In the genomic region with DNA sequence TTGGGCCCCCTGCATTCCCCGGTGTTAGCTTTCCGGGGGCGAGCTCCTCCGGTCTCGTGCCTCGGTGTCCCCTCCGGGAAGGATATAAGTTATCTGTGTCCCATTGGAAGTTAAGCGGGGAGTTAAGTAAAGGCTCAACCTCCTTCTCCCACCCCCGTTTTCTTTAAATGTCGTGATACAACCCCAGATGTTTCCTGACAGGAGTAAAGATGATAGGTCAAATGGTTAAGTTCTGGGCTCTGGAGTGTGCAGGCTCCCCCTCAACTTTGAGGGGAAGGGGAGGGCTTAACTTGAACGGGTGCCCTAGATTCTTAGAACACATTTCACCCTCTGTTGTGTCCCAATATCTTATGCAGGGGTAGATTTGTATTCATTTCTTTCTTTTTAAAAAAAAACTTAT, we compare ENCODE assay signal across 8 mouse cellular contexts. TPM values are rescaled to one million over a fixed set of nuclear protein-coding genes. Genes with fewer than 3 reads are reported as not detected.
DNase-seq lines count a peak whose midpoint lies in the region; ATAC-seq and TF ChIP-seq lines count a peak whose summit lies in the region.

No protein-coding gene starts in this region.

- H3K4me3 ChIP-seq in layer of hippocampus, adult 2 months = peak overlapping the region; percentile 95
- peak overlapping the region; percentile 90 for H3K4me3 ChIP-seq in hindbrain, embryonic 16.5 days (ENCODE audit: low read length)
- H3K4me3 ChIP-seq in midbrain, postnatal 0 days (ENCODE audit: low read depth, low read length) = peak overlapping the region; percentile 93

- 0 out of 2 replicates have a peak, but pooled peaks have one; percentile 0 for ATAC-seq in common myeloid progenitor, adult 5-6 weeks (replicated peaks; ENCODE audit: low read depth, poor library complexity, severe bottlenecking)
- ATAC-seq in hindbrain, embryonic 16.5 days = no peak
- no peak for ATAC-seq in midbrain, postnatal 0 days (ENCODE audit: low FRiP score)

- WGBS in hindbrain, embryonic 16.5 days = 0% methylated on average over 11 of the region's 11 CpGs
- whole genome bisulfite sequencing in midbrain, postnatal 0 days = 0% methylated on average over 11 of the region's 11 CpGs

- no peak for TF ChIP-seq CTCF in layer of hippocampus, adult 2 months (conservative IDR thresholded peaks at IDR 0.05)
- no peak for TF ChIP-seq CTCF in midbrain, postnatal 0 days (IDR thresholded peaks at IDR 0.05)

- H3K36me3 ChIP-seq in hindbrain, embryonic 16.5 days (ENCODE audit: control insufficient read depth, insufficient read depth, low read length) = peaks cover 3% of the 10 kb centered on the region
- H3K36me3 ChIP-seq in midbrain, postnatal 0 days (ENCODE audit: insufficient read depth, low read length) = peaks cover 23% of the 10 kb centered on the region

- no peak for DNase-seq in layer of hippocampus, adult 2 months (ENCODE audit: low spot score in 2 of 2)
- no peak for DNase-seq in layer of hippocampus, postnatal 36 days
- DNase-seq in midbrain, postnatal 0 days (ENCODE audit: low spot score) = no peak
- DNase-seq in ovary, postnatal 10 days (ENCODE audit: low spot score) = no peak
- no peak for DNase-seq in cerebellum, adult 18-20 months
- DNase-seq in layer of hippocampus, postnatal 10 days (ENCODE audit: low spot score in 2 of 2) = no peak

- peak overlapping the region; percentile 92 for H3K9ac ChIP-seq in hindbrain, embryonic 16.5 days (ENCODE audit: low read depth, low read length)
- peak overlapping the region; percentile 85 for H3K9ac ChIP-seq in midbrain, postnatal 0 days (replicated peaks; ENCODE audit: low read length, poor library complexity, severe bottlenecking)

- H3K4me2 ChIP-seq in hindbrain, embryonic 16.5 days (ENCODE audit: low read length) = peak overlapping the region; percentile 78
- H3K4me2 ChIP-seq in midbrain, postnatal 0 days (ENCODE audit: low read depth, low read length, poor library complexity, severe bottlenecking) = peak overlapping the region; percentile 49

- peaks cover 19% of the 10 kb centered on the region for H3K4me1 ChIP-seq in hindbrain, embryonic 16.5 days (ENCODE audit: control insufficient read depth, insufficient read depth, low read depth, low read length)
- H3K4me1 ChIP-seq in midbrain, postnatal 0 days (ENCODE audit: insufficient read depth, low read length) = peaks cover 4% of the 10 kb centered on the region; the same call in 1 of the 2 replicates

- no peaks in the 10 kb centered on the region for H3K9me3 ChIP-seq in hindbrain, embryonic 16.5 days (ENCODE audit: control insufficient read depth, low read length)
- H3K9me3 ChIP-seq in midbrain, postnatal 0 days (ENCODE audit: low read length) = no peaks in the 10 kb centered on the region

- no peaks in the 10 kb centered on the region for H3K27me3 ChIP-seq in hindbrain, embryonic 16.5 days (replicated peaks; ENCODE audit: control insufficient read depth, insufficient read depth, low read length)
- H3K27me3 ChIP-seq in midbrain, postnatal 0 days (ENCODE audit: insufficient read depth, low read length) = no peaks in the 10 kb centered on the region

- peak overlapping the region; percentile 99 for H3K27ac ChIP-seq in layer of hippocampus, adult 2 months
- H3K27ac ChIP-seq in hindbrain, embryonic 16.5 days (ENCODE audit: low read depth, low read length) = peak overlapping the region; percentile 88
- peak overlapping the region; percentile 90; the same call in 1 of the 2 replicates for H3K27ac ChIP-seq in midbrain, postnatal 0 days (ENCODE audit: low read depth, low read length)

RNA-seq across cellular contexts. Expression of a gene that starts 0.8 kb away (rescaled TPM):
- 10 to 100 TPM; 27.7 to 28.5 TPM for total RNA-seq in layer of hippocampus, adult 2 months (2021)
- 10 to 100 TPM; 24.3 to 28.8 TPM for total RNA-seq in layer of hippocampus, postnatal 36 days (2021)
- 40.3 and 52.1 TPM in 2 replicates for total RNA-seq in common myeloid progenitor, adult 5-6 weeks (2017)
- 20.8 and 23.8 TPM in 2 replicates for polyA plus RNA-seq in hindbrain, embryonic 16.5 days (2015; fragmentation: Nextera tagmentation; extraction: Ambion mirVana)
- total RNA-seq in midbrain, postnatal 0 days (2014; rRNA removed) = 26.6 and 28.0 TPM in 2 replicates
- polyA plus RNA-seq in midbrain, postnatal 0 days (2015; fragmentation: Nextera tagmentation; extraction: Ambion mirVana) = 25.0 and 27.0 TPM in 2 replicates
- 10 to 100 TPM; 23.7 to 24.2 TPM for total RNA-seq in layer of hippocampus, postnatal 10 days (2021)

RNA-seq across cellular contexts. Expression of a gene that starts 0.9 kb away (rescaled TPM):
- total RNA-seq in layer of hippocampus, adult 2 months (2021) = 1 to 10 TPM in 1 of 2 experiments, under 1 TPM in 1; 0.86 to 1.9 TPM
- 1 to 10 TPM; 2.2 to 2.4 TPM for total RNA-seq in layer of hippocampus, postnatal 36 days (2021)
- total RNA-seq in common myeloid progenitor, adult 5-6 weeks (2017) = 56.2 and 57.1 TPM in 2 replicates
- 17.0 and 20.8 TPM in 2 replicates for polyA plus RNA-seq in hindbrain, embryonic 16.5 days (2015; fragmentation: Nextera tagmentation; extraction: Ambion mirVana)
- 4.2 and 7.6 TPM in 2 replicates for total RNA-seq in midbrain, postnatal 0 days (2014; rRNA removed)
- polyA plus RNA-seq in midbrain, postnatal 0 days (2015; fragmentation: Nextera tagmentation; extraction: Ambion mirVana) = 5.9 and 6.2 TPM in 2 replicates
- total RNA-seq in layer of hippocampus, postnatal 10 days (2021) = 1 to 10 TPM; 4.5 to 5.3 TPM

RNA-seq across cellular contexts. Expression of a gene that starts 22.3 kb away (rescaled TPM):
- under 1 TPM; 0.47 to 0.61 TPM for total RNA-seq in layer of hippocampus, adult 2 months (2021)
- under 1 TPM; 0.35 TPM for total RNA-seq in layer of hippocampus, postnatal 36 days (2021)
- total RNA-seq in common myeloid progenitor, adult 5-6 weeks (2017) = 0.44 and 1.5 TPM in 2 replicates
- 0.06 and 0.19 TPM in 2 replicates for polyA plus RNA-seq in hindbrain, embryonic 16.5 days (2015; fragmentation: Nextera tagmentation; extraction: Ambion mirVana)
- 0.05 and 0.52 TPM in 2 replicates for total RNA-seq in midbrain, postnatal 0 days (2014; rRNA removed)
- 0.07 and 0.11 TPM in 2 replicates for polyA plus RNA-seq in midbrain, postnatal 0 days (2015; fragmentation: Nextera tagmentation; extraction: Ambion mirVana)
- total RNA-seq in layer of hippocampus, postnatal 10 days (2021) = under 1 TPM; 0.41 to 0.47 TPM

RNA-seq across cellular contexts. Expression of a gene that starts 25.9 kb away (rescaled TPM):
- 10 to 100 TPM; 22.0 to 24.3 TPM for total RNA-seq in layer of hippocampus, adult 2 months (2021)
- total RNA-seq in layer of hippocampus, postnatal 36 days (2021) = 10 to 100 TPM; 22.8 to 24.2 TPM
- 5.6 and 6.8 TPM in 2 replicates for total RNA-seq in common myeloid progenitor, adult 5-6 weeks (2017)
- polyA plus RNA-seq in hindbrain, embryonic 16.5 days (2015; fragmentation: Nextera tagmentation; extraction: Ambion mirVana) = 18.8 and 20.8 TPM in 2 replicates
- total RNA-seq in midbrain, postnatal 0 days (2014; rRNA removed) = 10.2 and 10.8 TPM in 2 replicates
- polyA plus RNA-seq in midbrain, postnatal 0 days (2015; fragmentation: Nextera tagmentation; extraction: Ambion mirVana) = 21.1 and 21.9 TPM in 2 replicates
- 10 to 100 TPM; 26.2 to 27.4 TPM for total RNA-seq in layer of hippocampus, postnatal 10 days (2021)
